Mouse (Mus musculus): Measurements from ENCODE around the gene Nt5dc1. TPM values are rescaled to one million over a fixed set of nuclear protein-coding genes. Genes with fewer than 3 reads are reported as not detected.
"Not testable (repeated sequence)": the region's sequence is repeated elsewhere in the genome, so short reads cannot be mapped to it uniquely, and the experiment has no call there.

Gene Nt5dc1
- 4.5 and 6.1 TPM in 2 replicates for polyA plus RNA-seq (2016; fragmentation: Nextera tagmentation; extraction: Ambion mirVana)

DNA sequence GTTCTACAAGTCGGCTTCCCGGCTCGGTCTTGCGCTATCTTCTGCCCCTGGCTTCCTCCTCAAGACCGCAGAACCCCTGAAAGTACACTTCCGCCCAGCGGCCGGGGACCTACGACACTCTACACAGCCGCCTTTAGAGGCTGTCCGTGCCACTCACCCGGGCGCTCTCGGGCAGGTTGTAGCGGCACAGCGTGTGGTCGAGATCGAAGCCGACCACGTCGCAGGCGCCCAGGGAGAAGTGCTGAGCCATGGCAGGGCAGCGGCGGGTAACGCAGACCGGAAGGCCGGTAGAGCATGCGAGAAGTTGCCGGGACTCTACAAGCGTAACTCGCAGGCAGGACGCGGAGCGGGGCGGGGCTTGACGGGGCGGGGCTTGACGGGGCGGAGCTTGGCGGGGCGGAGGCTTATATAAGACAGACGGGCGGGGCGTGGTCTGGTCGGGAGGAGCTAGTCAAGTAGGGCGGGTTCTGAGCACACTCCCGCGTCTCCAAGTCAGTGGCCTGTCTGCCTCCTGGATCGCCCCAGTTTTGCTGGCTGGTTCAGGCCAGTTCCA, at the start of gene Nt5dc1:
TSS of gene Nt5dc1 (minus strand) at position 349 of the 553 bp plus-strand sequence.
- peak within 1 kb of the TSS; percentile 50; the same call in 1 of the 2 replicates for H3K27ac ChIP-seq
- H3K9ac ChIP-seq: peak within 1 kb of the TSS; percentile 61
- WGBS: under 1% methylated on average over 49 of the region's 49 CpGs
- no peaks in the 10 kb centered on the region for H3K9me3 ChIP-seq
- ATAC-seq (ENCODE audit: low FRiP score): peak; percentile 98
- no peaks in the 10 kb centered on the region for H3K27me3 ChIP-seq
- no peaks in the 10 kb centered on the region for H3K36me3 ChIP-seq (replicated peaks)
- peak within 1 kb of the TSS; percentile 60 for H3K4me2 ChIP-seq
- 0 out of 2 replicates have a peak, but pooled peaks cover 9% of the 10 kb centered on the region for H3K4me1 ChIP-seq
- H3K4me3 ChIP-seq (replicated peaks): peak within 1 kb of the TSS; percentile 60

DNA sequence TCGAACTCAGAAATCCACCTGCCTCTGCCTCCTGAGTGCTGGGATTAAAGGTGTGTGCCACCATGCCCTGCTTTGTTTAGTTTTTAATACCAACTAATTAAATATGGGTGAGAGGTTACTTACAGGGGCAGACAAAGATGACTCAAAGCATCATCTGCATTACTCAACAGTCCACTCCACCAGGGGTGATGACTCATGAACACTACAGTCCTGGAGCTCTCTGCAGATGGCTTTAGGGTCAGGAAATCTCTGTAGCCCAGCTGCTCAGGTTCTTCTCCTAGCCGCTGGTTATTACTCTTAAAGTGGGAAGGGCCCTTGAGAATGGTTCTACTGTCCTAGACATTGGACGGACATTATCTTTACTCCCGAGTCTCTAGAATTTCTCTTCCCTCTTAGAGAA, 46.0 kb upstream of the Nt5dc1 start:
- Histone ChIP-seq H3K27ac (no peak overlapping the region), H3K36me3 (replicated peaks) (no peaks in the 10 kb centered on the region), H3K9ac (no peak overlapping the region), H3K4me3 (replicated peaks) (no peak overlapping the region), H3K9me3 (no peaks in the 10 kb centered on the region), H3K4me2 (no peak overlapping the region), H3K27me3 (no peaks in the 10 kb centered on the region), H3K4me1 (no peaks in the 10 kb centered on the region)
- 89% methylated on average over 4 of the region's 4 CpGs for WGBS
- ATAC-seq (ENCODE audit: low FRiP score): no peak

DNA sequence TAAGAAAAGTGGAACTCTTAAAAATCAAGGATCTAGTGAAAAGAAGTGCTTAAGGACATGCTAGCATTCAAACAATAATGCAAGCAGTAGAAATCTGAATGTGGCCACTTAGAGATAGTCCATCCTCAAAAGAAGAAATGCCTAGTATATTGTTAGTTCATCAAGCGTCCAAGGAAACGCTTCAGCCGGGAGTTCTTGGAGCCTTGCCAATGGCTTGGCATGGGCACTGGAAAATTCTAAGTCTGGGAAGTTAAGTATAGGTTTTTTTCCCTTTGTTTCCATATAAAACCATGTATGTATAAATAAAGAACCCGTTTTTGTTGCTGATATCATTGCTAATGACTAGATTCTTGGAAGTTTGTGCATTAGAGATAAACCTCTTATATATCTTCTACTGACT, 43.1 kb upstream of the Nt5dc1 start:
- Histone ChIP-seq H3K4me1 (no peaks in the 10 kb centered on the region), H3K4me2 (no peak overlapping the region), H3K9me3 (no peaks in the 10 kb centered on the region), H3K27ac (no peak overlapping the region), H3K4me3 (replicated peaks) (no peak overlapping the region), H3K36me3 (replicated peaks) (no peaks in the 10 kb centered on the region), H3K9ac (no peak overlapping the region), H3K27me3 (no peaks in the 10 kb centered on the region)
- ATAC-seq (ENCODE audit: low FRiP score): no peak
- 73% methylated on average over 4 of the region's 4 CpGs for WGBS

DNA sequence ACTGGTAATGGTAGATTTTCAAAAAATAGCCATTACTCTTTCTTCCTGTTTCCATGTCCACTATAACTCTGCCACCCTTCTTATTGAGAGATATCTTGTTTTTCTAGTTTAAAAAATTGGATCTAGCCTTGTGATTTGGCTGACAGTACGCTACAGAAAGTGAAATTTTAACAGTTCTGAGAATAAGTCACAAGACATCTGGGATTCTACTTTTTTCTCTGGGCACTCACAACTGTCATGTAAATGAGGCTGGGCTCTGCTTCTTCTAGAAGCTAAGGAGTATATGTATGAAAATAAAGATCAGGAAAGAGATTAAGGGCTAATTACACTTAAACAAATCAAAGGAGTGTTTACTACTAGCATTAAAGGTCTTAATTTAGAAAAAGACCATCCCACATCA, 31.1 kb upstream of the Nt5dc1 start:
- Histone ChIP-seq H3K27ac (no peak overlapping the region), H3K9me3 (no peaks in the 10 kb centered on the region), H3K4me3 (replicated peaks) (no peak overlapping the region), H3K27me3 (no peaks in the 10 kb centered on the region), H3K4me1 (no peaks in the 10 kb centered on the region), H3K36me3 (replicated peaks) (no peaks in the 10 kb centered on the region), H3K9ac (no peak overlapping the region), H3K4me2 (no peak overlapping the region)
- WGBS: 89% methylated on average over 1 of the region's 1 CpGs
- no peak for ATAC-seq (ENCODE audit: low FRiP score)

DNA sequence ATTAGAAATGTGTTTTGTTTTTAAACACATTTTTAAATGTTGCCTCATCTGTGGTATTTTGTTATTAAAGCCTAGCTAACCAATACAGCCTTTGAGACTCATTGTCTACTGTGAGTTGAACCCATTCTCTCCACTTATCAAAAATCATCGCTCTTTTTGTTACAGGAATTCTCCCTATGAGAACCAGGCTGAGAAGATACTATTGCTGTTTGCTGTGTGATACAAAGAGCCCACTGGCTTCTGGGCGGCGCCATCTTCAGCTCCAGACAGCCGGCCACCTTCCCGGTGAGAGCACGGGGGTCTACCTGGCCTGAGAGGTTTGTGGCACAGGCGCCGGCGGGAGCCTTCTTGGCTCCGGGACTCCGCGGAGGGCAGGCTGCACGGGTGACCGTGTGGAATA, 15.8 kb upstream of the Nt5dc1 start:
- H3K36me3 ChIP-seq (replicated peaks); H3K9ac ChIP-seq; H3K27ac ChIP-seq; H3K4me3 ChIP-seq (replicated peaks); H3K4me1 ChIP-seq; H3K27me3 ChIP-seq; H3K9me3 ChIP-seq; H3K4me2 ChIP-seq; ATAC-seq (ENCODE audit: low FRiP score): not testable (repeated sequence)
- 96% methylated on average over 6 of the region's 14 CpGs for WGBS

DNA sequence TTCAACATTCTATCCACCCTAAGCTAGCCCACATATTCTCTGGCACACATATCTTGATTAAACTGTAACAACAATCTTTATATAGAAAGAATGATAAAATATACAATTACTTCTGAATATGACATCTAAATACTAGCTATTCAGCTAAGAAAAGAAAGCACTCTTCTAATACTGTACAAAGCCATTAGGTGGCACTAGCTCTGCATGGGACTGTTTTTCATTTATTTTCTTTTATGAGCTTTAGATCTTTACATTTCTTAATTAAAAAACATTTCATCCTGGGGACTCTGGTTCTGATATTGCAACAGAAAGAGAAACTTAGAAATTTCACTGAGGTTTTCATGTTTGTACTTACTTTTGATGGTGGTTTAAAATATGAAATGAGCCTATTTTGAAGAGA, 13.4 kb upstream of the Nt5dc1 start:
- H3K36me3 ChIP-seq (replicated peaks): no peaks in the 10 kb centered on the region
- no peak for ATAC-seq (ENCODE audit: low FRiP score)

DNA sequence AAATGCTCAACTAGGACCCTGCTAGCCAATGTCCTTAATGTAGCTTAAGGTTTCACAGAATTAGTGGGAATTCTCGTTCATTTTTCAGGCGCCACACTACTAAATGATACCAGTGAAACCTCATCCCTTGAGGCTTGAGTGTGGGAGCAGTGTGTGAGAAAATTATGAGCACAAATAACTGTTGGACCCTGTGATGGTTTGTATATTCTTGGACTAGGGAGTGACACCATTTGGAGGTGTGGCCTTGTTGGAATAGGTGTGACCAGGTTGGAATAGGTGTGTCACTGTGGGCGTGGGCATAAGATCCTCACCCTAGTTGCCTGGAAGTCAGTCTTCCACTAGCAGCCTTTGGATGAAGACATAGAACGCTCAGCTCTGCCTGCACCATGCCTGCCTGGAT, 442 bp upstream of the Nt5dc1 start:
- not testable (repeated sequence) for H3K27me3 ChIP-seq; H3K36me3 ChIP-seq (replicated peaks); H3K27ac ChIP-seq; H3K4me1 ChIP-seq; H3K9me3 ChIP-seq; ATAC-seq (ENCODE audit: low FRiP score)
- Histone ChIP-seq H3K9ac (0 out of 2 replicates have a peak overlapping the region, but pooled peaks have one; percentile 21), H3K4me2 (peak overlapping the region; percentile 60), H3K4me3 (replicated peaks) (peak overlapping the region; percentile 60)
- 76% methylated on average over 4 of the region's 4 CpGs for WGBS

More for the DNA sequence above, 13.4 kb upstream of the Nt5dc1 start:
- Histone ChIP-seq H3K27me3 (no peaks in the 10 kb centered on the region), H3K4me2 (no peak overlapping the region), H3K9ac (no peak overlapping the region), H3K4me1 (0 out of 2 replicates have a peak, but pooled peaks cover 3% of the 10 kb centered on the region), H3K9me3 (no peaks in the 10 kb centered on the region), H3K4me3 (replicated peaks) (no peak overlapping the region), H3K27ac (no peak overlapping the region)

DNA sequence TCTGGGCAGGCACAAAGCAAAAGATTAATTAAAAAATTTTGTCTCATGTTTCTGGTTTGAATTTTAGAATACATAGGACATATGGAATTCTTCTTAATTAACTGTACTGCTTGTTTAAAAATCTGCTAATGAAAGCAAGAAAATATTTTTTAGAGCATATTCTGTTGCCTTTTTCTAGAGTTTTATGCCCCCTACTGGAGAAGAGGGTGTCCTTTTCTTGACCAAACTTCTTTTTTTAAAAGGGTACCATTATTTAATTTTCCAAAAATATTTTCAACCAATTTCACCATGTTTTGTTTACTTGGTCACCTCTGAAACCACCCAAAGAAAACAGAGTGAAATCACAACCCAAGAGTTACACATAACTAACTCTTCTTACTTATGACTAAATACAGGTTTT, 19.1 kb downstream of the Nt5dc1 start:
- Histone ChIP-seq H3K9me3 (no peaks in the 10 kb centered on the region), H3K27me3 (no peaks in the 10 kb centered on the region)

DNA sequence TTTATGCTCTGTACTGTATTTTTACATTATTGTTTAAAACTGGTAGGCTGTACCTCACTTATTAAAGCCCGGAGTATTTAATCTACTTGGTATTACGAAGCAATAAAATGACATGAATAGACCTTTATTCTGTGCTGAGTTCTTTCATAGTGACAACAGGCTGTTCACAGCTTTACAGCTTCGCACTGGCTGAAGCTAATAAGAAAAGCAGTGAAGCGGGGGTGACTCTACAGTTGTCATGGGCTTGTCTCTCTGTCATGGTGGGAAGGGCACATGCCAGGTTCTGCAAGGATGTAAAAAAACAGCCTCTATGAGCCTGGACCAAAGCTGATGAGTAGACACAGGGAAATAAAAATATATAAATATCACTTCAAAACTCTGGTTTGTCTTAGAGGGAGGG, 21.4 kb downstream of the Nt5dc1 start:
- H3K27me3 ChIP-seq: no peaks in the 10 kb centered on the region
- no peak overlapping the region for H3K4me3 ChIP-seq (replicated peaks)
- no peaks in the 10 kb centered on the region for H3K9me3 ChIP-seq
- WGBS: 44% methylated on average over 4 of the region's 4 CpGs
- H3K27ac ChIP-seq: no peak overlapping the region
- H3K4me1 ChIP-seq: no peaks in the 10 kb centered on the region
- ATAC-seq (ENCODE audit: low FRiP score): no peak
- no peak overlapping the region for H3K4me2 ChIP-seq
- no peak overlapping the region for H3K9ac ChIP-seq
- no peaks in the 10 kb centered on the region for H3K36me3 ChIP-seq (replicated peaks)

More for the DNA sequence above, 19.1 kb downstream of the Nt5dc1 start:
- no peak overlapping the region for H3K4me2 ChIP-seq
- peaks cover 7% of the 10 kb centered on the region; the same call in 1 of the 2 replicates for H3K36me3 ChIP-seq (replicated peaks)
- ATAC-seq (ENCODE audit: low FRiP score): no peak
- no peaks in the 10 kb centered on the region for H3K4me1 ChIP-seq
- no peak overlapping the region for H3K27ac ChIP-seq
- no peak overlapping the region for H3K9ac ChIP-seq
- H3K4me3 ChIP-seq (replicated peaks): no peak overlapping the region

DNA sequence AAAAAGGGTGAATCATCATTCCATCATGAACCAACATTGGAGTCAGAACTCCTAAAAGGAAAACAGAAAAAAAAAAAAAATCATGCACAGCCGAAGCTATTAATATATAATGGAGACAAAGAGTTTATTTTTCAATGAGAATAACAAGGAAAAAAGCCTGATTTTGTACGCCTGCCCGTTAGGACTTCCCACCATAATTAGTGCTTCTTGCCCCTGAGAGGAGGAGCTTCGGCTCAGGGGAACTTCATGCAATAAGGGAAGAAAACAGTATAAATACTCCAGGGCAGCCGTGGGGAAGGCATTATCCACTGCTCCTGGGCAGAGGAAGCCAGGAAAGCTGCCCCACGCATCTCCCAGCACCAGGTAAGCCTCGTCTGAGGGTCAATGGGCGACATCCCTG, 28.7 kb downstream of the Nt5dc1 start, which contains the start of gene Col10a1:
TSS of gene Col10a1 (plus strand) at position 301 of the 400 bp plus-strand sequence.
- ATAC-seq (ENCODE audit: low FRiP score): no peak
- Histone ChIP-seq H3K27me3 (no peaks in the 10 kb centered on the region), H3K9me3 (no peaks in the 10 kb centered on the region), H3K9ac (no peak within 1 kb of the TSS), H3K27ac (no peak within 1 kb of the TSS), H3K4me2 (no peak within 1 kb of the TSS), H3K36me3 (replicated peaks) (no peaks in the 10 kb centered on the region), H3K4me3 (replicated peaks) (no peak within 1 kb of the TSS), H3K4me1 (no peaks in the 10 kb centered on the region)
- 68% methylated on average over 8 of the region's 8 CpGs for WGBS

DNA sequence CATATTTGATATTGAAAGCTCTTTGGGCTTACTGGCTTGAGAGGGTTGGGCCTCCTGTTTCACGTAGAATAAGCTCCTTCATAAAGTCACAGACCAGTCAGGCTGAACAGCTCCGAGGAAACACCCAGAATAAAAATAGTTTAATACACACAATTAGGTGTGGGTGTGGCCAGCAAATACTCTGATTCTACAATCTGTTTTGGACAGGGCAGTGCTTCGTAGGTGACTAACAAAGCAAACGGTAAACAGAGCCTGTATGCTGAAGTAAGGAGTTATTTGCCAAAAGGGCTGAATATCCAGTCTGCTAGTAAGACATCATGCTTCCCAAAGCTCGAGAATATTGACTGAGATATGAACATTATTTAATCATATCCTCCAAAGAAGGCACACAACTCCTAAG, 32.7 kb downstream of the Nt5dc1 start:
- no peaks in the 10 kb centered on the region for H3K4me1 ChIP-seq
- 85% methylated on average over 5 of the region's 5 CpGs for WGBS
- no peak for ATAC-seq (ENCODE audit: low FRiP score)

DNA sequence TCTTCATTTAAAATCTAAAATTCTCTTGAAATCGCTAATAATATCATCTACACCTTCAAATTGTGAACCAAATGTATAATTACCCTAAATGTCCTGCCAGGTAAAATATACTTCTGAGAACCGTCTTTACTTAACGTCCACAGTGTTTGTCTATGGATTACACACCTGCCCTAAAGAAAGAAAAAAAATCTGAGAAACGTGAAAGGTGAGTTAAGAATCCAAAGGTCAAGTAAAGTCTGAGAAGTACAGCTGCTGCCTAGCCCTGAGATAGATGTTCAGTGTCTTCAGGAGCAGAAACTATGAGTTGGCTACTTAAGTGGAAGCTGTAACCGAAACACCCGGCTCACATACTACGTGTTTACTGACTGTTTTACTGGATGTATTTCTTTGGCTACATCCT, 45.0 kb downstream of the Nt5dc1 start:
- Histone ChIP-seq H3K9ac (no peak overlapping the region), H3K4me3 (replicated peaks) (no peak overlapping the region), H3K36me3 (replicated peaks) (no peaks in the 10 kb centered on the region), H3K27me3 (no peaks in the 10 kb centered on the region), H3K27ac (no peak overlapping the region), H3K4me2 (no peak overlapping the region), H3K4me1 (no peaks in the 10 kb centered on the region), H3K9me3 (no peaks in the 10 kb centered on the region)
- ATAC-seq (ENCODE audit: low FRiP score): no peak
- 92% methylated on average over 7 of the region's 7 CpGs for WGBS

More for the DNA sequence above, 32.7 kb downstream of the Nt5dc1 start:
- Histone ChIP-seq H3K36me3 (replicated peaks) (no peaks in the 10 kb centered on the region), H3K27me3 (no peaks in the 10 kb centered on the region), H3K9me3 (no peaks in the 10 kb centered on the region), H3K27ac (no peak overlapping the region), H3K4me3 (replicated peaks) (no peak overlapping the region), H3K4me2 (no peak overlapping the region), H3K9ac (no peak overlapping the region)

DNA sequence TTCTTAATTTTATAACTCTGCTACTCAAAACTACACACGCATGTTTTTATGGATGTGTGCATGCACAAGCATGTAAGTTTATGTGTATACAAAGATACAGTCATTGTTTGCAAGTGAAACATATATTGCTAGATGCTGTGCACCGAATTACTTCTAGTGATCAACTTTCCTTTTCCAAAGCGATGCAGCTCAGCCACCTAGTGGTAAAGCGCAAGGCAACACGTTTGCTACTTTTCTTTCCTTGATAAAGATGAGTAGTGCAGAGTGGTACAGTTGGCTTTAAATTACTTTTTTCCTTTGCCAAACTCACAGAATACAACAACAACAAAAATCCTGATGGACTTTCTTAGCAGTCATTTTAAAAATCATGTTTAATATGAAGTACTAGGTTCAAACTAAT, 50.2 kb downstream of the Nt5dc1 start:
- Histone ChIP-seq H3K27me3 (no peaks in the 10 kb centered on the region), H3K9me3 (no peaks in the 10 kb centered on the region), H3K4me2 (no peak overlapping the region), H3K4me1 (no peaks in the 10 kb centered on the region), H3K4me3 (replicated peaks) (no peak overlapping the region), H3K27ac (no peak overlapping the region), H3K36me3 (replicated peaks) (no peaks in the 10 kb centered on the region), H3K9ac (no peak overlapping the region)
- no peak for ATAC-seq (ENCODE audit: low FRiP score)
- 65% methylated on average over 5 of the region's 5 CpGs for WGBS
